Mouse (Mus musculus): ENCODE measurements around the gene Tspoap1.

Gene Tspoap1

GRCm38 (mm10) chr11:87814831-87815230 lies 54.5 kb downstream of the Tspoap1 start:
- DNase-seq (ENCODE audit: low spot score), result no peak

- DNase-seq (ENCODE audit: low spot score), result no peak
Observed at GRCm38 (mm10) chr11:87816707-87817442, 56.5 kb downstream of the Tspoap1 start.

- DNase-seq (ENCODE audit: low spot score), result no peak
Observed at GRCm38 (mm10) chr11:87817443-87817773, 57.1 kb downstream of the Tspoap1 start.

- no peak for DNase-seq (ENCODE audit: low spot score)
Observed at GRCm38 (mm10) chr11:87821502-87821901, 61.2 kb downstream of the Tspoap1 start.

- DNase-seq (ENCODE audit: low spot score), result no peak
Observed at GRCm38 (mm10) chr11:87828239-87828900, 68.0 kb downstream of the Tspoap1 start, which contains the start of gene Lpo. TSS of gene Lpo (minus strand) at chr11:87828289.

All from ovary, postnatal 10 days (tissue).